In the genomic region with DNA sequence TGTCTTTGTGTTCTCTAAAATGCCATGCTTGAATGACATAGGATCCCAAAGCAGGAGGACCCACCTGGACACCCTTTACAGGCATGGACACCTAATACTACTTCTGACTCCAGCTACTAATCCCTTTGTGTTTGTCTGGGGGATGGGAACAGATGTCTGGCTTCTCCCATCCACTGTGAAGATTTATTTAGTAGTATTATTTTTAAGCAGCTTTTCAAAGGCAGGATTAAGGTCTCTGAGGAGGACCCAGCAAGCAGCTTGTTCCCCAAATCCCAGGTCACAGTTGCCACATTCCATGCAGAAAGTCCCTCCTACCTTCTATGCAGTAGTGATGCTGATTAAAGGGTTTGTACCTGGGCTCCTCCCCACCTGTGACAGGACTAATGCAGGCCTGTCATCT, we compare ENCODE assay signal across 15 mouse cellular contexts.
DNase-seq lines count a peak whose midpoint lies in the region.
"Had no signal": no experiment of that assay in that cellular context is flagged by ENCODE, and none has a peak within 500 bp of the region (broad histone marks: within the 10 kb centered on the region; RNA-seq: fewer than 3 reads in every experiment).

No protein-coding gene starts in this region.

- DNase-seq in heart, adult 11 months: peak; percentile 68
- no peak for DNase-seq in heart, postnatal 36 days
- DNase-seq in retina, adult 2 months (ENCODE audit: low read depth, low spot score): peak; percentile 34
- DNase-seq in retina, embryonic 14.5 days (ENCODE audit: low spot score): no peak
- DNase-seq in retina, postnatal 7 days (ENCODE audit: low read depth, low spot score): peak; percentile 42
- DNase-seq in Muller cell, postnatal 12 days (ENCODE audit: inconsistent ontology term): no peak
- DNase-seq: adrenal gland, adult 8-10 months; adrenal gland, postnatal 14 days; adrenal gland, postnatal 36 days; cerebellum, adult 11-12 months; cerebellum, adult 2 months; cerebellum, adult 9-10 months; cerebellum, postnatal 10 days; cerebellum, postnatal 25 days; forebrain, postnatal 0 days had no signal

- intact Hi-C loops in heart, postnatal 36 days (cut with DNase I): no loop called here

Comparison
In these comparisons a context has a peak if more than half of its experiments do, and no peak if none do; other contexts are left out.
1. DNase-seq: peak in heart, adult 11 months (single experiment), retina, adult 2 months (single experiment) and retina, postnatal 7 days (single experiment); none in heart, postnatal 36 days (0 of 2), retina, embryonic 14.5 days (single experiment) and Muller cell, postnatal 12 days (single experiment).